Mouse (Mus musculus): ENCODE results near the gene Cgas.
"Not testable (repeated sequence)": the region's sequence is repeated elsewhere in the genome, so short reads cannot be mapped to it uniquely, and the experiment has no call there.

The Cgas gene

GRCm38 (mm10) chr9:78442579-78443392 is at the start of gene Cgas:
Cgas (minus strand) TSS chr9:78443237.
- no peak for DNase-seq

GRCm38 (mm10) chr9:78492254-78492653 is 49.2 kb upstream of the Cgas start:
- DNase-seq = no peak

- no peak for DNase-seq
Observed at GRCm38 (mm10) chr9:78491169-78491568, 48.1 kb upstream of the Cgas start.

- peak; percentile 59 to 73 for DNase-seq
Observed at GRCm38 (mm10) chr9:78488890-78489420, 45.9 kb upstream of the Cgas start, which contains the start of gene Eef1a1. Eef1a1 (minus strand) TSS chr9:78489151.

- DNase-seq = not testable (repeated sequence)
Observed at GRCm38 (mm10) chr9:78488021-78488420, 45.0 kb upstream of the Cgas start.

- DNase-seq = no peak
Observed at GRCm38 (mm10) chr9:78484660-78485059, 41.6 kb upstream of the Cgas start.

GRCm38 (mm10) chr9:78482386-78482785 is 39.3 kb upstream of the Cgas start:
- peak in 1 of 2 experiments; percentile 15 for DNase-seq

- DNase-seq = peak; percentile 95 to 96
Observed at GRCm38 (mm10) chr9:78481423-78482331, 38.6 kb upstream of the Cgas start.

- peak; percentile 84 for DNase-seq
Observed at GRCm38 (mm10) chr9:78480706-78481358, 37.8 kb upstream of the Cgas start.

- DNase-seq = peak in 1 of 2 experiments; percentile 16
Observed at GRCm38 (mm10) chr9:78480227-78480626, 37.2 kb upstream of the Cgas start.

- DNase-seq = not testable (repeated sequence)
Observed at GRCm38 (mm10) chr9:78479308-78479707, 36.3 kb upstream of the Cgas start.

GRCm38 (mm10) chr9:78478009-78478605 is 35.1 kb upstream of the Cgas start:
- not testable (repeated sequence) for DNase-seq

GRCm38 (mm10) chr9:78477021-78477551 is 34.0 kb upstream of the Cgas start:
- DNase-seq = peak in 1 of 2 experiments; percentile 11

GRCm38 (mm10) chr9:78476531-78477020 is 33.5 kb upstream of the Cgas start:
- no peak for DNase-seq

- DNase-seq = no peak
Observed at GRCm38 (mm10) chr9:78475873-78476272, 32.8 kb upstream of the Cgas start.

- DNase-seq = no peak
Observed at GRCm38 (mm10) chr9:78475383-78475780, 32.3 kb upstream of the Cgas start.

GRCm38 (mm10) chr9:78474771-78475382 is 31.8 kb upstream of the Cgas start:
- no peak for DNase-seq

- DNase-seq = no peak
Observed at GRCm38 (mm10) chr9:78474270-78474669, 31.2 kb upstream of the Cgas start.

GRCm38 (mm10) chr9:78473588-78473987 is 30.6 kb upstream of the Cgas start:
- peak; percentile 13 to 34 for DNase-seq

- no peak for DNase-seq
Observed at GRCm38 (mm10) chr9:78465725-78466124, 22.7 kb upstream of the Cgas start.

- DNase-seq = no peak
Observed at GRCm38 (mm10) chr9:78463337-78463736, 20.3 kb upstream of the Cgas start.

Measured in cerebellum, postnatal 25 days (tissue).